Mouse (Mus musculus) liver, embryonic 16.5 days (tissue): ENCODE measurements around the gene Bet1l. TPM values are rescaled to one million over a fixed set of nuclear protein-coding genes. Genes with fewer than 3 reads are reported as not detected.
A peak's percentile ranks its signal among the peaks of the same experiment; 100 is the strongest.

Source experiments
- ATAC-seq: fragments of 200-750 bp; cut with Nextera tagmentation; 2 replicates; pipeline ENCODE4 v1.8.0; 2017; ENCODE audit warnings: low read depth, mild to moderate bottlenecking, moderate number of reproducible peaks, moderate library complexity
- H3K27ac ChIP-seq: fragments of 300-500 bp; sonication (generic); 2 replicates; pipeline ENCODE4 v1.5.1; 2014; ENCODE audit warnings: mild to moderate bottlenecking, low read length
- H3K27me3 ChIP-seq: fragments of 300-500 bp; sonication (generic); 2 replicates; pipeline ENCODE4 v1.6.1; 2014; ENCODE audit warnings: low read depth, low read length, mixed read lengths; ENCODE audit not compliant: control insufficient read depth, insufficient read depth
- H3K36me3 ChIP-seq: fragments of 300-500 bp; sonication (generic); 2 replicates; pipeline ENCODE4 v1.6.1; 2014; ENCODE audit warnings: mild to moderate bottlenecking; ENCODE audit not compliant: control insufficient read depth, insufficient read depth
- H3K4me1 ChIP-seq: fragments of 300-500 bp; sonication (generic); 2 replicates; pipeline ENCODE4 v1.6.1; 2014; ENCODE audit warnings: low read depth, low read length, mixed read lengths; ENCODE audit not compliant: control insufficient read depth
- H3K4me2 ChIP-seq: fragments of 300-500 bp; sonication (generic); 2 replicates; pipeline ENCODE4 v1.6.1; 2014; ENCODE audit warnings: low read depth, low read length, mixed read lengths
- H3K4me3 ChIP-seq: fragments of 300-500 bp; sonication (generic); 2 replicates; pipeline ENCODE4 v1.5.1; 2014; ENCODE audit warnings: low read depth, mild to moderate bottlenecking, low read length
- H3K9ac ChIP-seq: fragments of 300-500 bp; sonication (generic); 2 replicates; pipeline ENCODE4 v1.6.1; 2014; ENCODE audit warnings: low read depth, low read length
- H3K9me3 ChIP-seq: fragments of 300-500 bp; sonication (generic); replicated peaks from 2 replicates; pipeline ENCODE4 v1.6.1; 2016; ENCODE audit warnings: low read length; ENCODE audit not compliant: control insufficient read depth
- WGBS: fragments of 180-500 bp; shearing (Covaris S2); extraction: QIAGEN DNeasy Blood & Tissue Kit; methylation state at CpG from one replicate; pipeline ENCODE4 v1.1.7; 2014; ENCODE audit not compliant: insufficient replicate concordance; 5-methylcytosine and 5-hydroxymethylcytosine counted together
- polyA plus RNA-seq: library from polyadenylated mRNA; unstranded; fragments of >200 nt; fragmentation: Nextera tagmentation; extraction: Ambion mirVana; gene quantifications from 2 replicates; pipeline ENCODE4 v1.2.1, GENCODE M21; 2015

Gene Bet1l
- polyA plus RNA-seq, 1 experiment from 2014 or later: 20.9 TPM

DNA sequence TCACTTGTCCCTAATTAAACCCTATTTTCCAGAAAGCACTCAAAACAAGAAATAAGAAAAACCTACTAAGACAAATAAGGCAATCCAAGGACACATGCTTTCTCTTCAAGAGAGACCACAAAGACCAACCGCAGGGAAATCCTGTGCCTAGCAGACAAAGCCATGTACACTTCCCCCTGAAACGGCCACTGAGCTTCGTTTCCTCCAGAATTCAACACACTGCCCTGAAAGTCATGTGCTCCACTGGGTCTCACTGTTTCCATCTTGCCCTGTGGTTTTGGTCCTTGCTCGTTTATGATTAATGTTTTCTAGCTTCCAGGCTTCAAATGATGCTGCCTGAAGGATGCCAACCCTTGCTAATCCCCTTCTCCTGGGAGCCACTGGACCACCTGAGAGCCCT is 16.8 kb upstream of the Bet1l start:
- no peak overlapping the region for H3K27ac ChIP-seq
- 22% methylated on average over 4 of the region's 4 CpGs for WGBS
- no peak for ATAC-seq
- no peak overlapping the region for H3K4me2 ChIP-seq
- no peak overlapping the region for H3K9ac ChIP-seq
- peaks cover 14% of the 10 kb centered on the region for H3K36me3 ChIP-seq
- peaks cover 7% of the 10 kb centered on the region for H3K4me1 ChIP-seq
- no peaks in the 10 kb centered on the region for H3K27me3 ChIP-seq
- no peaks in the 10 kb centered on the region for H3K9me3 ChIP-seq
- no peak overlapping the region for H3K4me3 ChIP-seq

DNA sequence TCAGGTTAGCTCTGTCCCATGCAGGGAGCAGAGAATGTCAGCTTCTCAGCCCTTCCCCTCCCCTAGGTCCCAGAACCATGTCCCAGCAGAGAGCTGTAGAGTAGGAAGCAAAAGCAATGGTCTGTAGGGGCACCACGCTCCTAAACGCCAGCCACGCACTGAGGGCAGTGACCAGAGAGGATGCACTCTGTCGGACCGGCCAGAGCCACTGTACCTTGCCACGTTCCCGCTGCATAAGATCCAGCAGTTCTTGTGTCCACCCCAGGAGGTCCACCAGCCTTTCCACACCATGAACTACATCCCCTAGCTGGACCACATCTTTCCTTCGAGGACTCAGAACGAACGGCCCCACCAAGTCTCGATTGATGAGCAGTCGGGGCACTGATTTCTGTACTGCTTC is 7.4 kb upstream of the Bet1l start:
- H3K36me3 ChIP-seq: peaks cover 43% of the 10 kb centered on the region
- 77% methylated on average over 12 of the region's 12 CpGs for WGBS
- no peak for ATAC-seq
- H3K4me1 ChIP-seq: no peaks in the 10 kb centered on the region
- no peak overlapping the region for H3K9ac ChIP-seq
- H3K4me3 ChIP-seq: no peak overlapping the region
- H3K27me3 ChIP-seq: no peaks in the 10 kb centered on the region
- no peak overlapping the region for H3K27ac ChIP-seq
- H3K9me3 ChIP-seq: no peaks in the 10 kb centered on the region
- no peak overlapping the region for H3K4me2 ChIP-seq

DNA sequence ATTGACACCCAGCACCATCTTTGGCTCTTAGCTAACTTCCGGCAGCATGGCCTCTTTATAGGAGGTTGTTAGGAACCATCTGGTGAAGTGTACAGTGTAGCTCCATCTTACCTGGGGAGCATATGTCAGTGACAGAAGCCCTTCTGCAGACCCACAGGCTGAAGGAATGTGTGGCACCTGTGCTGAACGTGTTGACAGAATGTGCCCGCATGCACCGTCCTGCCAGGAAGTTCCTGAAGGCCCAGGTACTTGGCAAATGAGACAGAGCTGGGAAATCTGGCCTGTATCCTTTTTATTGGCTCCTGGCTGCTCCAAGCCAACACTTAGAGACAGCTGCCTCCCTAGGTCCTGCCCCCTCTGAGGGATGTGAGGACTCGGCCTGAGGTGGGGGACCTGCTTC is 3.4 kb upstream of the Bet1l start:
- Histone ChIP-seq H3K36me3 (peaks cover 46% of the 10 kb centered on the region), H3K4me3 (no peak overlapping the region), H3K27ac (no peak overlapping the region), H3K27me3 (no peaks in the 10 kb centered on the region), H3K4me2 (no peak overlapping the region), H3K9ac (no peak overlapping the region), H3K4me1 (peaks cover 14% of the 10 kb centered on the region), H3K9me3 (no peaks in the 10 kb centered on the region)
- no peak for ATAC-seq
- WGBS: 88% methylated on average over 5 of the region's 5 CpGs

DNA sequence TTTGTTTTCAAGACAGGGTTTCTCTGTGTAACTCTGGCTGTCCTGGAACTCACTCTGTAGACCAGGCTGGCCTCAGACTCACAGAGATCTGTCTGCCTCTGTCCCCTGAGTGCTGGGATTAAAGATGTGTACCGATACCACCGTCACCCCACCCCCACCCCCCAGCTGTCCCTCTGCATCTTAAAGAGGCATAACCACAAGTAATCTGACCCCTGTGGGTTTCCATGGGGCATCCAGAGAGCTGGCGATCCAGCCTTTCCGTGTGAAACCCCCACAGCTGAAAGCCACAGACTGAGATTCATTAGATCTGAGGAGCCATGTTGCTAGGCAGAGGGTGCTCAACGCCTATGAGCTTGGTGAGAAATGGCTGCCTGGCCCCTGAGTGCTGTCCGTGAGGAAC is 2.6 kb upstream of the Bet1l start:
- H3K4me2 ChIP-seq: no peak overlapping the region
- no peak overlapping the region for H3K27ac ChIP-seq
- no peak overlapping the region for H3K9ac ChIP-seq
- no peak overlapping the region for H3K4me3 ChIP-seq
- peaks cover 20% of the 10 kb centered on the region for H3K4me1 ChIP-seq
- H3K36me3 ChIP-seq: peaks cover 46% of the 10 kb centered on the region
- WGBS: 72% methylated on average over 6 of the region's 6 CpGs
- H3K9me3 ChIP-seq: no peaks in the 10 kb centered on the region
- ATAC-seq: no peak
- H3K27me3 ChIP-seq: no peaks in the 10 kb centered on the region

DNA sequence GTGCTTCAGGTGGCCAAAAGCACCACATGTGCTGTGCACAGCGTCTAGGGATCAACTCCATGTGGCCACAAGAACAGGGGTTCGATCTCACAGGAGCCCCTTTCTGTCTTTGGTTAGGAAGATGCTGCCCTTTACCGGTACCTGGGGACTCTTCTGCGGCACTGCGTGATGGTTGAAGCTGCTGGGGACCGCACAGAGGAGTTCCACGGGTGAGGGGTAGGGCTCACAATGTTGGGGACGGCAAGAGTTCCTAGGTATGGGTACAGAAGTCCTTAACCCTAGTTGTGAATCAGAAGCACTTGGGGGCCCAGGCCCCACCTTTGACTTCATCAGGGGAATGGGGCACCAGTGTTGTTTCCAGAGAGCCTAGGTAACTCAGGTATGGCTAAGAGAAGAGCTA is 1.4 kb upstream of the Bet1l start:
- H3K9me3 ChIP-seq: no peaks in the 10 kb centered on the region
- H3K36me3 ChIP-seq: peaks cover 37% of the 10 kb centered on the region
- no peaks in the 10 kb centered on the region for H3K27me3 ChIP-seq
- peak overlapping the region; percentile 94 for H3K9ac ChIP-seq
- H3K27ac ChIP-seq: no peak overlapping the region
- H3K4me2 ChIP-seq: peak overlapping the region; percentile 98
- 88% methylated on average over 8 of the region's 8 CpGs for WGBS
- H3K4me1 ChIP-seq: peaks cover 23% of the 10 kb centered on the region
- no peak for ATAC-seq
- H3K4me3 ChIP-seq: no peak overlapping the region; the same call in 1 of the 2 replicates

DNA sequence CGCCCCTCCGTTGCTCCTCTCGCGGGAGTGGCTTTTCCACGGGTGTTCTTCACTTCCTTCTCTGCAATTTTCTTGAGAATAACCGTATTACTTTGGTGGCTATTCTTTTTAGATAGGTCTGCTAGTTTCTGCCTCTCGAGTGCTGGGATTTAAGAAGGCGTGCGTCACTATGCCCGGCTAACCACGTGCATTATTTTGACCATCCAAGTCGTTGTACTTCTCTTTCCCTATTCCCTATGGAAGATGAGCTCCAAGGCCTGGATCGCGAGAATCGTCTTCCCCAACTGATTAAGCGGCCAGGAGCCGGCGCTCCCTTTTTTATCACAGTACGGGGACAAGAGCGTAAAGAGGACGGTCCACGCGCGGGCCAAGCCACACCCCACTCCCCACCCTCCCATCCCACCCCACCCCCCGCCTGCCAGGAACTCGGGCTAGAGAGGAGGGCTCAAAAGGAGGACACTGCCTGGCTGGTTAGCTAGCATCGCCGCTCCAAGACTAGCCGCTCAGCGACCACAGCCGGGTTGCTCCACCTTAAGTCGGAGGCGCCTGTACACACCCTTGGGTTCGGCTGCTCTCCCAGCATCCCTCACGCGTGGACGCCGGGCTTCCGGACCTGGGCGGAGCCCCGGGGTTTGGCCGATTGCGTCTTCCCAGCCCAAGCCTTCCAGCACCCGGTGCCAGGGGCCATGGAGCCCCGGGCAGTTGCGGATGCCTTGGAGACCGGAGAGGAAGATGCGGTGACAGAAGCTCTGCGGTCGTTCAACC is 410 bp downstream of the Bet1l start, which contains the start of gene Ric8a:
Ric8a (plus strand) TSS at position 173 of the 765 bp plus-strand sequence.
- ATAC-seq: peak; percentile 83
- Histone ChIP-seq H3K4me3 (peak within 1 kb of the TSS; percentile 88), H3K27ac (peak within 1 kb of the TSS; percentile 99), H3K36me3 (peaks cover 31% of the 10 kb centered on the region), H3K9ac (peak within 1 kb of the TSS; percentile 94), H3K9me3 (no peaks in the 10 kb centered on the region), H3K4me2 (peak within 1 kb of the TSS; percentile 98), H3K4me1 (peaks cover 32% of the 10 kb centered on the region), H3K27me3 (no peaks in the 10 kb centered on the region)
- WGBS: under 1% methylated on average over 49 of the region's 50 CpGs

DNA sequence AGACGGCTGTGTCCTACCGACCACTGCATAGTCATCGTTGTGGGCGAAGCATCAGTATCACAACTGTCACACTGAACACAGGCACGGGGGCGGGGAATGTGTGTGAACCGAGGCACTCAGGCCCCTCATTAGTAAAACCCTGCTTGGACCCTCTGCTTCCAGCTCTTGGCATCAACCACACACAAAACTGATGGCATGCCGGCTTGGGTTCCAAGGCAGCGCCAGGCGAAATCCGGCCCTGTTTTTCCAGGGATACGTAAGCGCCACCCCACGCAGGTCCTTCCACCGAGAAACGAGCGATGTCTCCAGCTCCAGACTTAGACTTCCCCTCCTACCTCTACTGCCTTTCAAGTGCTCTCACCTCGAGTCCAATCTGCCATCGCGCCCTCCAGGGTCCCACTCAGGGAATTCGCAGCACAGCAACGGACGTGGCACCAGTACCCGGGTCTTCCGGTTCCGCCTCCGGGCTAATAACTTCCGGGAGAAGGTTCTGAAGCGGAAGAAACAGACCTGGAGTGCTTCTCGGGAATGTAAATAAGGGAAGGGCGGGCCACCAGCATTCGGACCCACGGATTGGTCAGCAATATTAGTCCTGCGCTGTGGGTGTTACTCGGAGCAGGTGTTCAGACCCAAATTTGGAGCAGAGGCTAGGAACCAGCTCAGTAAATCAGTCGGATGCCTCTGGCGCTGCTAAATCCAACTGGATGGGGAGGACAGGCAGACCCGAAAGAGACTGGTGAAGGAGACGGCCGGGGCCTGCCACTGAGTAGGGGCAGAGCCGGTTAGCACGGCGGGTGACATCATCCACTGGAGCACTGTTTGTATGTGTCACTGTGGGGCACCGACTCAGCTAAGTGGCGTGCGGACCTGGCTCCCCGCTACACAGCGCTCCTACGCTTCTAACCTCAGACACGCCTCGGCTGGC is 1.3 kb downstream of the Bet1l start, which contains the start of gene Gm45785:
Gm45785 (minus strand) TSS at position 472 of the 925 bp plus-strand sequence.
- Histone ChIP-seq H3K27ac (peak within 1 kb of the TSS; percentile 99), H3K9me3 (no peaks in the 10 kb centered on the region), H3K4me3 (peak within 1 kb of the TSS; percentile 88), H3K4me2 (peak within 1 kb of the TSS; percentile 98), H3K27me3 (no peaks in the 10 kb centered on the region), H3K4me1 (peaks cover 32% of the 10 kb centered on the region), H3K9ac (peak within 1 kb of the TSS; percentile 94), H3K36me3 (peaks cover 22% of the 10 kb centered on the region)
- under 1% methylated on average over 51 of the region's 51 CpGs for WGBS
- ATAC-seq: peak; percentile 80

DNA sequence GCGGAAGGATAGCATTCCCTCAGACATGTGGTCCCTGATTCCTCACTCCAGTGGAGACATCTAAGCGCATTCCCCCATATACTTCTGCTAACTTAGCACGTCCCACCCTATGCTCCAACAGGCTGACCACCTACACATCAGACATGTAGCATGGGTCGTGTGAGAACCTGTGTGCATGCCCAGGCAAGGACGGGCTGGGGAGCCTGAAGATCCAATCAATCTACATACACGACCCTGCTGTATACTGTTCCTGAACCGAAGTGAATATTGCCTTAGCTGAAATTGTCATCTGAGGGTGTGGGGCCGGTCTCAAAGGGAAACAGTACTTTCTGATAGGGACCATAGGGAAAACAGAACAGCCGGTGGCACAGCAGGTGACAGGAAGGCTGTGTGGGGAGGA is 2.2 kb downstream of the Bet1l start:
- 53% methylated on average over 9 of the region's 9 CpGs for WGBS
- peak overlapping the region; percentile 99; the same call in 1 of the 2 replicates for H3K27ac ChIP-seq

More for the DNA sequence above, 2.2 kb downstream of the Bet1l start:
- Histone ChIP-seq H3K9me3 (no peaks in the 10 kb centered on the region), H3K36me3 (peaks cover 17% of the 10 kb centered on the region; the same call in 1 of the 2 replicates), H3K4me2 (peak overlapping the region; percentile 98), H3K9ac (peak overlapping the region; percentile 94), H3K4me3 (peak overlapping the region; percentile 88), H3K4me1 (peaks cover 32% of the 10 kb centered on the region), H3K27me3 (no peaks in the 10 kb centered on the region)
- no peak for ATAC-seq
